ENCODE assay signal across 13 mouse cellular contexts in the genomic region with DNA sequence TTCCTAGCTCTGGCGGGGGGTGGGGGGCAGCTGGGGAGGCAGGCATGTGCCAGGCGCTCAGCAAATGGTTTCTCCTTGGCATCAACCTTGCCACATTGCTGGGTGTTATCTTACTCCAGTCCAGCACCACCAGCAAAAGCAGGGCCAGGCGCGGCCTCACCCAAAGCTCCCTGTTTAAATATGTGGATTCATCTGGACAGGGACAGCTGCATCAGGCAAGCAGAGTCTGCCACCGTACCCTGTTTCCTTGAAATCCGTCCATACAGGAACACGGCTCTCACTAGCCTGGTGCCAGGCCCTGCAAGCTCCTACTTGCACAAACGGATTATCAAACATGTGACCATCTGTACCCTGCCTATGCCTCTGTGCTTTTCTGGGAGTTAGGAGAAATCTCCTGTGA. TPM values are rescaled to one million over a fixed set of nuclear protein-coding genes. Genes with fewer than 3 reads are reported as not detected.
DNase-seq lines count a peak whose midpoint lies in the region; ATAC-seq and TF ChIP-seq lines count a peak whose summit lies in the region.
"Had no signal": no experiment of that assay in that cellular context is flagged by ENCODE, and none has a peak within 500 bp of the region (broad histone marks: within the 10 kb centered on the region; RNA-seq: fewer than 3 reads in every experiment).

No protein-coding gene starts in this region.

- WGBS in heart, postnatal 0 days = 51% methylated on average over 8 of the region's 8 CpGs
- 51% methylated on average over 8 of the region's 8 CpGs for WGBS in forebrain, postnatal 0 days
- WGBS in liver, embryonic 12.5 days (ENCODE audit: insufficient replicate concordance) = 73% methylated on average over 8 of the region's 8 CpGs

- peak; percentile 58 to 72 for DNase-seq in cerebellum, postnatal 14 days
- no peak for DNase-seq in cerebellum, adult 11 months
- no peak for DNase-seq in heart, postnatal 0 days (ENCODE audit: low spot score)
- no peak for DNase-seq in heart, postnatal 25 days (ENCODE audit: low spot score)
- DNase-seq in MN1 (ENCODE audit: low spot score) = peak; percentile 28
- no peak for DNase-seq in forebrain, postnatal 0 days
- DNase-seq: adrenal gland, postnatal 10 days; kidney, adult 9 months; layer of hippocampus, postnatal 36 days; lung, adult 2 months had no signal

- no peak overlapping the region for H3K4me3 ChIP-seq in heart, postnatal 0 days (ENCODE audit: low read depth, low read length)
- no peak overlapping the region for H3K4me3 ChIP-seq in forebrain, postnatal 0 days (ENCODE audit: low read depth, low read length)
- H3K4me3 ChIP-seq in liver, embryonic 12.5 days = no peak overlapping the region
- H3K4me3 ChIP-seq: hindbrain, embryonic 12.5 days had no signal

- H3K4me2 ChIP-seq in heart, postnatal 0 days (ENCODE audit: low read depth, low read length) = no peak overlapping the region
- no peak overlapping the region for H3K4me2 ChIP-seq in forebrain, postnatal 0 days (ENCODE audit: low read depth)
- H3K4me2 ChIP-seq in liver, embryonic 12.5 days = no peak overlapping the region
- H3K4me2 ChIP-seq: hindbrain, embryonic 12.5 days had no signal

- H3K36me3 ChIP-seq in heart, postnatal 0 days (replicated peaks; ENCODE audit: control insufficient read depth, insufficient read depth, low read length) = peaks cover 10% of the 10 kb centered on the region; the same call in 1 of the 2 replicates
- H3K36me3 ChIP-seq in forebrain, postnatal 0 days (ENCODE audit: insufficient read depth) = no peaks in the 10 kb centered on the region
- H3K36me3 ChIP-seq in liver, embryonic 12.5 days = no peaks in the 10 kb centered on the region
- H3K36me3 ChIP-seq: hindbrain, embryonic 12.5 days had no signal

- peak overlapping the region; percentile 69 for H3K27ac ChIP-seq in heart, postnatal 0 days (ENCODE audit: low read depth)
- peak overlapping the region; percentile 45; the same call in 1 of the 2 replicates for H3K27ac ChIP-seq in forebrain, postnatal 0 days (ENCODE audit: low read depth, low read length)
- H3K27ac ChIP-seq in liver, embryonic 12.5 days = no peak overlapping the region
- H3K27ac ChIP-seq: hindbrain, embryonic 12.5 days had no signal

- ATAC-seq in heart, postnatal 0 days (ENCODE audit: insufficient read depth, low read depth) = peak; percentile 53
- peak; percentile 71 for ATAC-seq in forebrain, postnatal 0 days
- no peak for ATAC-seq in erythroid progenitor cell, adult 5-6 weeks (replicated peaks; ENCODE audit: low FRiP score, poor library complexity, severe bottlenecking)
- no peak for ATAC-seq in liver, embryonic 12.5 days

- intact Hi-C loops in heart, postnatal 25 days (cut with DNase I) = loop anchor here (2.0 kb wide), 1 partner anchor 16 kb away; no protein-coding TSS in a partner anchor

- no peaks in the 10 kb centered on the region for H3K9me3 ChIP-seq in heart, postnatal 0 days (replicated peaks; ENCODE audit: control insufficient read depth, low read length)
- H3K9me3 ChIP-seq in forebrain, postnatal 0 days (ENCODE audit: low read length) = no peaks in the 10 kb centered on the region
- no peaks in the 10 kb centered on the region for H3K9me3 ChIP-seq in liver, embryonic 12.5 days (replicated peaks)
- H3K9me3 ChIP-seq: hindbrain, embryonic 12.5 days had no signal

- no peak for TF ChIP-seq CTCF in heart, postnatal 0 days (IDR thresholded peaks at IDR 0.05; ENCODE audit: low read depth)
- no peak for TF ChIP-seq CTCF in forebrain, postnatal 0 days (IDR thresholded peaks at IDR 0.05; ENCODE audit: low read depth)

- no peak for TF ChIP-seq EP300 in heart, postnatal 0 days (IDR thresholded peaks at IDR 0.05; ENCODE audit: low read depth)

- no peaks in the 10 kb centered on the region for H3K27me3 ChIP-seq in heart, postnatal 0 days (ENCODE audit: control insufficient read depth, insufficient read depth, low read length)
- no peaks in the 10 kb centered on the region for H3K27me3 ChIP-seq in forebrain, postnatal 0 days (ENCODE audit: insufficient read depth, low read length)
- H3K27me3 ChIP-seq in liver, embryonic 12.5 days (replicated peaks) = no peaks in the 10 kb centered on the region; the same call in 1 of the 2 replicates
- H3K27me3 ChIP-seq: hindbrain, embryonic 12.5 days had no signal

- H3K4me1 ChIP-seq in heart, postnatal 0 days (ENCODE audit: control insufficient read depth, insufficient read depth) = peaks cover 58% of the 10 kb centered on the region
- H3K4me1 ChIP-seq in forebrain, postnatal 0 days (ENCODE audit: insufficient read depth) = peaks cover 3% of the 10 kb centered on the region; the same call in 1 of the 2 replicates
- 0 out of 2 replicates have a peak, but pooled peaks cover 3% of the 10 kb centered on the region for H3K4me1 ChIP-seq in liver, embryonic 12.5 days

- H3K9ac ChIP-seq in heart, postnatal 0 days (replicated peaks; ENCODE audit: low read depth, low read length) = no peak overlapping the region
- H3K9ac ChIP-seq in forebrain, postnatal 0 days = no peak overlapping the region
- no peak overlapping the region for H3K9ac ChIP-seq in liver, embryonic 12.5 days
- H3K9ac ChIP-seq: hindbrain, embryonic 12.5 days had no signal

RNA-seq across cellular contexts. Expression of a gene that starts 21.0 kb away (rescaled TPM):
- total RNA-seq in heart, postnatal 0 days (2014; rRNA removed; ENCODE audit: low replicate concordance) = 164 and 257 TPM in 2 replicates
- 57.0 and 66.0 TPM in 2 replicates for polyA plus RNA-seq in heart, postnatal 0 days (2015; fragmentation: Nextera tagmentation; extraction: Ambion mirVana)
- 100 to 1,000 TPM; 135 to 205 TPM for total RNA-seq in heart, postnatal 25 days (2021)
- total RNA-seq in forebrain, postnatal 0 days (2014; rRNA removed) = 33.5 and 62.9 TPM in 2 replicates
- polyA plus RNA-seq in forebrain, postnatal 0 days (2015; fragmentation: Nextera tagmentation; extraction: Ambion mirVana) = 17.2 and 33.6 TPM in 2 replicates
- 0.72 TPM in 1 of 2 replicates, not detected in the other for total RNA-seq in erythroid progenitor cell, adult 5-6 weeks (2015; ENCODE audit: low replicate concordance)
- 0.64 TPM in 1 of 2 replicates, not detected in the other for total RNA-seq in erythroid progenitor cell, adult 5-6 weeks (2017; ENCODE audit: low replicate concordance)
- polyA plus RNA-seq in liver, embryonic 12.5 days (2016; fragmentation: Nextera tagmentation; extraction: Ambion mirVana) = 16.3 and 17.0 TPM in 2 replicates

Comparison
In these comparisons a context has a peak if more than half of its experiments do, and no peak if none do; other contexts are left out.
1. DNase-seq: peak in cerebellum, postnatal 14 days (2 of 2) and MN1 (single experiment); none in cerebellum, adult 11 months (single experiment), heart, postnatal 0 days (single experiment), heart, postnatal 25 days (single experiment) and forebrain, postnatal 0 days (single experiment).
2. ATAC-seq: peak in heart, postnatal 0 days (single experiment) and forebrain, postnatal 0 days (single experiment); none in erythroid progenitor cell, adult 5-6 weeks (single experiment) and liver, embryonic 12.5 days (single experiment).
3. RNA of a gene that starts 21.0 kb away (total RNA-seq): 135 to 205 TPM in heart, postnatal 25 days, 164 to 257 TPM in heart, postnatal 0 days and 33.5 to 62.9 TPM in forebrain, postnatal 0 days; 0.64 to 0.72 TPM in erythroid progenitor cell, adult 5-6 weeks; every median in the first group is over 10 times any median in the second.